Mouse (Mus musculus): ENCODE measurements around the gene Vps52.
"Not testable (repeated sequence)": the region's sequence is repeated elsewhere in the genome, so short reads cannot be mapped to it uniquely, and the experiment has no call there.

Gene Vps52

DNA sequence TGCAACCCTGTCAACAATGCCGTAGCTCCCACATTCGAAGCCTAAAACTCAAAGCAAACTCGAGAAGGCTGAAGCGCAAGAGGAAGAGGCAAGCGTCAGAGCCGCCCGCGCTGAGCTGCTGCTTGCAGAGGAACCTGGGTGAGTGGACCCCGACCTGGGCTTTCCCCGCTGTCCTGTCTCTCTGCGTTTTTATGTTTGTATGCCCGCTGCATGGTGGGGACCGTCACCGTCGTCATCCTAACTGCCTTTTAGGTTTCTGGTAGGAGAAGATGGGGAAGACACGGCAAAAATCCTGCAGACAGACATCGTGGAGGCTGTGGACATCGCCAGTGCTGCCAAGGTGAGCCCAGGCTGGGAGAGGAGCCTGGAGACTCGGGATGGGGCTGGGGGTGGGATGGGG, 14.2 kb upstream of the Vps52 start:
- no peak for DNase-seq (ENCODE audit: extremely low read depth, low read depth)

DNA sequence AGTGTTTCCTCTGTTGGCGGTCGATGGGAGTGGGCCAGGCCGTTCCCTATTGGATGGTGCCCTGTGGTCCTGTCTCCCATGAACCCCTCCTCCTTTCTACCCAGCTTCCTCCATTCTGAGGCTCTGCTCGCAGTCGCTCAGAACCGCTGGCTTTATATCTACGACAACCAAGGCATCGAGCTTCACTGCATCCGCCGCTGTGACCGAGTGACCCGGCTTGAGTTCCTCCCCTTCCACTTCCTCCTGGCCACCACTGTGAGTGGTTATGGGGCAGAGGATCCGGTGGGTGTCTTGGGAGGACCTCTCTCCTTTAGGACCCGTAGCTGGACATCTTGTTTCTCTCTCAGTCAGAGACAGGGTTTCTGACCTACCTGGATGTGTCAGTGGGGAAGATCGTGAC, 12.2 kb upstream of the Vps52 start:
- DNase-seq (ENCODE audit: extremely low read depth, low read depth), result no peak

DNA sequence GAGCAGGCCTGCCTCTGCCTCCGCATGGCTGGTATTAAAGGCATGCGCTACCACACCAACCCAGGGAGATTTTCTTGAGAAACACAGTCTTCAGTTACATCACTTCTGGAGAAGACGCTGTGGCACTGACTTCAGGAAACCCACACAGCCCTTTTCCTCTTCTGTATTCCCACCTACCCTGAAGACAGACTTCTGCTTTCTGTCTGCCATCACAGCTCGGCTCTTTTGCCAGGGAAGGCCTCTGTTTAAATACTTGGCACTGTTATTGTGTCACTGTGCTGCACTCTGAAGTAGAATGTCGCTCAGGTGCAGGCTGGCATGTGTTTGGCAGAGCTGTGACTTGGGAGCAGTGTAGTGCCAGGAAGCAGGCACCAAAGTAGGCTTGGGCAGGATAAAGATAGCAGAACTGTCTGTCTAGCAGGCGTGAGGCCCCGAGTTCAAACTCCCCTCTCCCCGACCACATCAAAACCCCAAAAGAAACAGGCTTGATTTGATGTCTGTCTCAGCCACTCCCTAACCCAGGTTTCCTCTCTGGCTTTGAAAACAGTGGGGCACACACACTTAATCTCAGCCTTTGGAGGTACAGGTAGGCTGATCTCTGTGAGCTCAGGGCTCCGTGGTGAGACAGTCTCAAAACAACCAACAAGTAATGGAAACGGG, 8.1 kb upstream of the Vps52 start:
- DNase-seq (ENCODE audit: extremely low read depth, low read depth), result no peak

DNA sequence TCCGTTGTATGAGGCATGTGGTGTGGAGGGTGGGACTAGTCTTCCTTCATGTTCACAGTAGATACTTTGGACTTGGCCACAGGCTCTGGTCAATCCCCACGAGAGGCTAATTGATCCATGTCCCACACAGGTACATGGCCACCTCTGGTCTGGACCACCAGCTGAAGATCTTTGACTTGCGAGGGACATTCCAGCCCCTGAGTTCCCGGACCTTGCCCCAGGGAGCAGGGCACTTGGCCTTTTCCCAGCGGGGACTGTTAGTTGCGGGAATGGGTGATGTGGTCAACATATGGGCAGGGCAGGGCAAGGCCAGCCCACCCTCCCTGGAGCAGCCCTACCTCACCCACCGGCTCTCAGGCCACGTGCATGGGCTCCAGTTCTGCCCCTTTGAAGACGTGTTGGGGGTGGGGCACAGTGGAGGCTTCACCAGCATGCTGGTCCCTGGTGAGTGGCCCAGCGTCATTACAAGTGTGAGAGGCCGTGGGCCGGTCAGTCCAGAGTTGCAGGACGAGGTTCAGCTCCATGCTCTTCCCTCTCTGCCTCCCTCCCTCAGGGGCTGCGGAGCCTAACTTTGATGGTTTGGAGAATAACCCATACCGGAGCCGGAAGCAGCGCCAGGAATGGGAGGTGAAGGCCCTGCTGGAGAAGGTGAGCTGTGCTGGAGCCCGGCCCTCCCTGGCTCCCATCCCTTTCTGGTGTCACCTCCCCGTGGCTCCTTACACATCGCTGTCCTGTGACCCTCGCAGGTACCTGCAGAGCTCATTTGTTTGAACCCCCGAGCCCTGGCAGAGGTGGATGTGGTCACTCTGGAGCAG, 7.3 kb upstream of the Vps52 start:
- no peak for DNase-seq (ENCODE audit: extremely low read depth, low read depth)

DNA sequence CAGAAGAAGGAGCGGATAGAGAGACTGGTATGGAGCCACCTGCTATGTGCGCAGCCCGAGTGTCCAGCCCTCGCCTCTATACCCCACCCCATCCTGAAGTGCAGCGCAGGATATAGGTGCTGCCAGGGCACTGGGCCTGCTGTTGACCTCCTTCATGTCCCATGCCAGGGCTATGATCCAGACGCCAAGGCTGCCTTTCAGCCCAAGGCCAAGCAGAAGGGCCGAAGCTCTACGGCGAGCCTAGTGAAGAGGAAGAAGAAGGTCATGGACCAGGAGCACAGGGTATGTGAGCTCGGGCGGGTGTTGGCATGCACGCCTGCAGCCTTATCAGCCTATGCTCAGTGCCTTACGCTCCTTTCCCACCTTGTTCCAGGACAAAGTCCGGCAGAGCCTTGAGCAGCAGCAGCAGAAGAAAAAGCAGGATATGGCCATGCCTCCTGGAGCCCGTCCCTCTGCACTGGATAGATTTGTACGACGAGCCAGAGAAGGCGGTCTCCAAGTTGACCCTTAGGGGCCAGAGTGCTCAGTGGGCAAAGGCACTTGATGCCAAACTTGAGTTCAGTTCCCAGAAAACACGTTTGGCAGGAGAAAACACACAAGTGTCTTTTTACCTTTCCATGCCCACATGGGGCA, 6.6 kb upstream of the Vps52 start:
- DNase-seq (ENCODE audit: extremely low read depth, low read depth), result no peak

DNA sequence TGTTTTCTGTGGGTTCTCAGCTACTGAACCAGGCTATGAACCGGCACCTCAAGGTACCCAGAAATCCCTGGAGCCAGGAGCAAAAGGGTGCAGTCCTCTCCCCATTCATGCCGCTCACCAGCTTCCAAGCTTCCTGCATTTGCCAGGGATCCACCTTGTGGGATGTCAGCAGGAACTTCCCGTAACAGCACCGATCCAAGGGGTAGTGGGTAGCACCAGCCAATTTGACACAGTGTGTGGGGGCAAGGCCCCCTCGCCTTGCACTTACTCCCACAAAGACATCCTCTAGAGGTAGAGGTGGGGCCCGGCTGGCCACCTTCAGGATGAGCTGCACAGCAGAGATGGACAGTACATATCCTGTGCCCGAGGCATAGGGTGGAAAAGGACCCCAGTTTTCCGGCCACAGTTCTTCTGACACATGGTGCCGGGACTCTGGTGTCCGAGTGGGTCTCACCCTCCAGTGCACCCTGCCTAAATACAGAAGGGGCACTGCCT, 5.4 kb upstream of the Vps52 start:
- DNase-seq (ENCODE audit: extremely low read depth, low read depth), result no peak

DNA sequence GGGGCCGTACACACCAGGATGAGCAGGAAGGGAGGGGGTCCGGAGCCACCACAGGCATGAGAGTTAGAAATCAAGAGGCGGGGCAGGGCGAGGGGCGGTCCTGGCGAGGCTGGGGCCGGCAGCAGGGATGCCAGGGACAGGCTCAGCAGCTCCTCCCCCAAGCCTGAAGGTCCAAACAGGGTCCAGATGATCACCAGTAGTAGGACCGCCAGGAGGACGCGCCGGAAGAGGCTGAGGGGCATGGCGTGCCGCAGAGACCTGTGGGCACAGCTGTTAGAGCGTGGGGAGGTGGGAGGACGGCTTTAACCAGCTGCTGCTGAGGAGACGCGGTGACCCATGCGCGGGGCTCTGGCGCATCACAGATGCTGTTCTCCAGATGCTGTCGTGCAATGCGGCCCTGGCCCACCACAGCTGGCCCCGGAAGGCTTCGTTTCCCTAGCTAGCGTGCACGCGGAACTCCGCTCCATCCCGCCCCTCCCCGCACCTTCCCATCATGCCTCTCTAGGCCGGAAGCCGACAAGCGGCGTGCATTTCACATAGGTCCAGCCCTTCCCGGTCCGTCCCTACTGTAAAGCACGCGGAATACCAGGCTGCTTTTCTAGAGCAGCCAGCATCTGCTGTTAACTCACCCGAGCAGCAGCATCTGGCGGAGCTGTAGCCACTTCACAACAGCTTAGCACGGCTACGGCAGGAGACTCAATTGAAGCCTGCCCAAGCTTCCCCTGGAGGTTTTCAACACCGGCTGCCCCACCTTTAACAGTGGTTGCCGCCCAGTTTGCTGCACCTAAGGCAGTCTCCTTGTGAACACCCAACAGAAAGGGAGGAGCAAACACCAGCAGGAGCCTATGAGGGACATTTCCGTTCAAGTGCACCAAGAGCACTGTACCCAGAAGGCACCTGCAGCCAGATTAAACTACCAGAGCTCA, 4.3 kb upstream of the Vps52 start, which contains the start of gene B3galt4:
Gene B3galt4 (minus strand): TSS at position 468 of the 926 bp plus-strand sequence.
- peak; percentile 89 for DNase-seq (ENCODE audit: extremely low read depth, low read depth)

DNA sequence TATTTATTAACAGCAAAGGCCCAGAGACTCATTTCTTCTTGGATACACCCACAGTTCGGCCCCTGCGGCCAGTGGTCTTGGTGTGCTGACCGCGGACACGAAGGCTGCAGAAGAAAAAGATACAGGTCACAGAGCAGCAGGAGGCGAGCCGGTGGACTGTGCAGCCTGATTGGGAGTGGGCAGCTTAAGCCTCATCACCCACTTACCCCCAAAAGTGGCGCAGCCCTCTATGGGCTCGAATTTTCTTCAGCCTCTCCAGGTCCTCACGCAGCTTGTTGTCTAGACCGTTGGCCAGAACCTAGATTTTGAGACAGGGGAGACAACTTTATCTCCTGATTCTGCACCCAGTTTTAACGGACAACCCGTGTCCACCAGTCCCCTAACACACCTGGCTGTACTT, 3.6 kb upstream of the Vps52 start:
- not testable (repeated sequence) for DNase-seq (ENCODE audit: extremely low read depth, low read depth)

DNA sequence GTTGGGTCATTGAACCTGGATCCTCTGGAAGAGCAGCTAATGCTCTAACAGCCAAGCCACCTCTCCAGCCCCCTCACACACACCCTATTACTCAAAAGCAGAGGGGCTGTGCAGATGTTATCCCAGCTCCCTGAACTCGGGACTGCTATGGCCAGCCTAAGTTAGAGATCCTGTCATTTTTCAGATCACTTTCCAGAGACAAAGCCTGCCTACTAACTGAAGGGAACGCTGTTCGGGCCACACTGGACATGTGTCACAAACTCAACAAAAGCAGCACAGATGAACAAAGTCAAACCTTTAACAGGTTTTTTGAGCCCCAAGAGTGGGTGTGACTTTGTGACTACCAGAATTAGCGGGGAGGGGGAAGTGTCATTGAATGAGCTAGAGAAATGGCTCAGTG, 2.7 kb upstream of the Vps52 start:
- DNase-seq (ENCODE audit: extremely low read depth, low read depth), result no peak

DNA sequence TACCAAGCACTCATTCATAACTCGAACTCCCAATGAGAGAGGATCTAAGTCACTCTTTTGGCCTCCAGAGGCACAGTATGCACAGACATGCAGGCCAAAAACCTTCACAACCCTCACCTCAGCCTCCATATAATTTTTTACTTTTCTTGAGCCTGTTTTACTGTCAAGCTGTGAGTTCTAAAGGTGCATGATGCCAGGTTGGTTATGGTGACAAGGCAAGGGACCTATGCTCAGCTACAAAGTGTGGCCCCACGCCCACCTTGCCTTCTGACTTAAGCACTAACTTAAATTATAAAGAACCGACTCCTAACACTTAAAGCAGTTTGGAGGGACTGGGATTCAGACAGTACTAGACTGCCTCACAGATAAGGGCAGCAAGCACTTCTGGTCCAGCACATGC, 2.3 kb upstream of the Vps52 start:
- DNase-seq (ENCODE audit: extremely low read depth, low read depth), result no peak

DNA sequence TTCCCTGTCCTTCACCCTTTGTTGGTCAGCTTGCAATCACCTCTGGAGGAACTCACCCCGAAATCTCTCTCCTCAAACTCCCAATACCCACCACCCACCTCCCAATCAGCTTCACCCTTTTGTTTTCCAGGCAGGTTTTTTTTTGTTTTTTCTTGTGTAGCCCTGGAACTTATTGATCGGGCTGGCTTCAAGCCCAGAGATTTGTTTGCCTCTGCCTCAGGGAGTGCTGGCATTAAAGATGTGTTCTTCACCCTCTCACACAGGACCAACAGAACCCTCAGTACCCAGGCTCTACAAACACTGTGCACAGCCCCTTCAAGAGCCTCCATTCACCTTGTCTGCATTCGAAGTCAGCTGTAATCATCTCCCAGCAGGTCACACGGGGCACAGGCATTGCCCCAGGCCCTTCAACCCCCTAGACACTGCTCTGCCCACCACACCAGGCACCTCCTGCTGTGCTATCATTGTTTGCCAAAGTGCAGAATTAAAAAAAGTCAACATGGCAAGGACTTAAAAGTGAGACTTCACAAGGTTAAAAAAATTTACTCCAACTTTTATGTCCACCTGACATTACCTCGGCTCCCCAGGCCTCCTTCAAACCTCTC, 1.5 kb upstream of the Vps52 start:
- DNase-seq (ENCODE audit: extremely low read depth, low read depth), result no peak

DNA sequence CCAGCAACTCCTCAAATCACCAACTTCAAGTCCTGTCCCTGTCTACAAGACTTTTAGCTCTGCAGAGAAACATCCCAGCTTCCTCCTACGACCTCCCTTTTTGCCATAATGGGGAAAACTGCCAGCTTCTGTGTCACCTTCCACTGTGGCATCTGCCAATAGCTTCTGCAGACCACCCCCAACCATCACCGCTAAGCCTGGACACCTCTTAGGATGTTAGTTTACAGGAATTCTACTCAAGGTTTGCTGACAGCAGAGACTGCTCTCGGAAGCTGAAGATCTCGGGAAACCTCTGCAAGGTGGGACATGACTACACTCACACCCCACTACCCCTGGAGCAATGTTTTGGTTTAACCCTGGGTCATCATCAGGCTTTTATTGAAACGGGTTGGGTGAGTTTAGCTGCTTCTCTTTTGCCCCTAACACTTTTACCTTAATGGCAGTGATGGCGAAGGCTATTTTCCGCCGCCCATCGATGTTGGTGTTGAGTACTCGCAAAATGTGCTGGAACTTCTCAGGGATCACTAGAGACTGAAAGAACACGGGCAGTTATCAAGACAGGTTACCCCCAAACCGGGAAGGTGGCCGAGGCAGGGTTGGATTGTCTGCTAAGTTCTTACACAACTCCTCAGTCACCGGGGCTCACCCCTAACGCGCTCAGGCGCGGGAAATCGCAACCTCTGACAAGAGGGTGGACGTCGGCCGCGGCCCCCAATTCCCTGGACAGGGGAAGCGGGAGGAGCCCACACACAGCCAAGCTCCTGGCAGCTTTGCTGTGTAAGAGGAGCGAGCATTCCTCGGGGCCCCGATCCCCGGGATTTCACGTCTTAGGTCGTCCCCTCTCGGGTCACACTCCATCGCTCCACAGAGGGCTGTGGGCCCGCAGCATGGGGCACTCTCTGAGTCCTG, 712 bp upstream of the Vps52 start:
- DNase-seq (ENCODE audit: extremely low read depth, low read depth), result no peak

DNA sequence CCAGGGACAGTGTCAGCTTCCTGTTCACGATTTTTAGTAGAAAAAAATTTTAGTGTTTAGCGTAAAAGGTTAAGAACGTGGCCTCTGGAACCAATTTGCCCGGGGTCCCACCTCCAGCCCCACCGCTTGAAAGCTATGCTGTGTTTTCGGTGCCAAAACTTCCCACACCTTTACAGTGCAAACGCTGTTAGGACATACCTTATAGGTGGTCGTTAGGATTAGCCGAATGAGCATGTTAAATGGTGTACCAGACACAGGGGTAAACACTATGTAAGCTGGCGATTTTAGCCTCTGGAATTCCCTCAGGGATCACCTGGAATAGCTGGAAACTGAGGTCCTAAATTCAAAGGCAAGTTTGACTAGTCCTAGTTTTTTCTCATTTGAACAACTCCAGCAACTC, 724 bp downstream of the Vps52 start:
- DNase-seq (ENCODE audit: extremely low read depth, low read depth), result no peak

DNA sequence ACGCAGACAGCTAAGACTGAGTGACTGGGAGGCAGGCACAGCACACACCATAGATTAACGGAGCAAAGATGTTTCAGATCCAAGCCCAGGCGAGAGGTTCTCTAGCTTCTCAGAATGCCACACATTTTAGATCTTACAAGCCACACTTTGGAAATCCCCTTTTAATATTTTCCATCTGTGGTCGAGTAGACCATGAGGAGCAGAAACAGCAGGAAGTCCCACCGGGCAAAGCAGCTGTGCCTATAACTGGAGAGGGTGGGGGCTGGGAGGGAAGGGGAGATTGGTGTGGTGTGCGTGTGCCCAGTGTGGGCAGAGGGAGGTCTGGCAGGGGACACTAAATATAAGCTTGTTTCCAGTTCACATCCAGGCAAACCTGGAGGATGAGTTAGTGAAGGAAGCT, 1.9 kb downstream of the Vps52 start:
- no peak for DNase-seq (ENCODE audit: extremely low read depth, low read depth)

DNA sequence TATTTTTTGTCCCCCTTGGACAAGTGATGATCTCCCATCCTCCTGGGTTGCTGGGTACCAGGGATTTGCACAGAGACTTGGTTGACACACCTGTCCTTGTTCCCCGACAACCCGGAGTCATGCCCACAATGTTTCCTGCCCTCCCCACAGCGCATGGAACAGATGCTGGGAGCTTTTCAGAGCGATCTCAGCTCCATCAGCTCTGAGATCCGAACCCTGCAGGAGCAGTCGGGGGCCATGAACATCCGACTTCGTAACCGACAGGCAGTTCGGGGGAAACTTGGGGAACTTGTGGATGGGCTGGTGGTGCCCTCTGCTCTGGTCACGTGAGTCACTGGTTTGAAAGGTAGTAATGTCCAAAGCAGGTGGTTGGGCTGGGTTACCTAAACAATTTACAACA, 2.8 kb downstream of the Vps52 start:
- DNase-seq (ENCODE audit: extremely low read depth, low read depth), result no peak

DNA sequence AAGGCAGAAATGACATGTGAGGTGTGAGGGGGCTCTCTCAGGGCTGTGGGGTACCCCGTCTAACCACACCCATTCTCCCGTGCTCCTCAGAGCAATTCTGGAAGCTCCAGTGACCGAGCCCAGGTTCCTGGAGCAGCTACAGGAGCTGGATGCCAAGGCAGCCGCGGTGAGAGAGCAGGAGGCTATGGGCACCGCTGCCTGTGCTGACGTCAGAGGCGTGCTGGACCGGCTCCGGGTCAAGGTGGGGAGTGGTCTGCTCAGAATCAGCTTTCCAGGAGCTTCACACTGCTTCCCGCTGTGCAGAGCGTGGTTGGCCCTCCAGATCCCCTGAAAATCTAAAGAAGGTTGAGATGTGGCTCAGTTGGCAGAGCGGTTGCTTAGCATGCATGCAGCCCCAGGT, 3.5 kb downstream of the Vps52 start:
- DNase-seq (ENCODE audit: extremely low read depth, low read depth), result no peak

DNA sequence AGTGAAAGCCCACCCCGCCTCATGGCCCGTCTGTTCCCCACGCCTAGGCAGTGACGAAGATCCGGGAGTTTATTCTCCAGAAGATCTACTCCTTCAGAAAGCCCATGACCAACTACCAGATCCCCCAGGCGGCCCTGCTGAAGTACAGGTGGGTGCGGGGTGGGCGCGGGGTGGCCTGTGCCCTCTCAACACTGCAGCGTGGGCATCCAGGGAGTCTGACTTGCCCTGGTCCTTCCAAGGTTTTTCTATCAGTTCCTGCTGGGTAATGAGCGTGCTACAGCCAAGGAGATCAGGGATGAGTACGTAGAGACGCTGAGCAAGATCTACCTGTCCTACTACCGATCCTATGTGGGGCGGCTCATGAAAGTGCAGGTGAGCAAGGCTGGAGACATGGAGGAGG, 4.3 kb downstream of the Vps52 start:
- no peak for DNase-seq (ENCODE audit: extremely low read depth, low read depth)

DNA sequence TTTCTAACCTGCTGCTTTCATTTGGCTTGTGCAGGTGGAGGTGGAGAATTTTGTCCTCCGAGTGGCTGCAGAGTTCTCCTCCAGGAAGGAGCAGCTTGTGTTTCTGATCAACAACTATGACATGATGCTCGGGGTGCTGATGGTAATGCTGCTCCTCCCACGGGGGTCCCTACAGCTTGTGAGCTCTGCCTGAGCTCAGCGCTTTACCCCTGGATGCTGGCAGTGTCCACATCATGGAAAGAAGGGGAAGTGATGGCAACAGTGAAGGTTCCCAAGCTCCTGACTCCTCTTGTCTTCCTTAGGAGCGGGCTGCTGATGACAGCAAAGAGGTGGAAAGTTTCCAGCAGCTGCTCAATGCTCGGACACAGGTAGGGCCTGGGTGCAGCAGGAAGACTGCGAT, 7.3 kb downstream of the Vps52 start:
- no peak for DNase-seq (ENCODE audit: extremely low read depth, low read depth)

DNA sequence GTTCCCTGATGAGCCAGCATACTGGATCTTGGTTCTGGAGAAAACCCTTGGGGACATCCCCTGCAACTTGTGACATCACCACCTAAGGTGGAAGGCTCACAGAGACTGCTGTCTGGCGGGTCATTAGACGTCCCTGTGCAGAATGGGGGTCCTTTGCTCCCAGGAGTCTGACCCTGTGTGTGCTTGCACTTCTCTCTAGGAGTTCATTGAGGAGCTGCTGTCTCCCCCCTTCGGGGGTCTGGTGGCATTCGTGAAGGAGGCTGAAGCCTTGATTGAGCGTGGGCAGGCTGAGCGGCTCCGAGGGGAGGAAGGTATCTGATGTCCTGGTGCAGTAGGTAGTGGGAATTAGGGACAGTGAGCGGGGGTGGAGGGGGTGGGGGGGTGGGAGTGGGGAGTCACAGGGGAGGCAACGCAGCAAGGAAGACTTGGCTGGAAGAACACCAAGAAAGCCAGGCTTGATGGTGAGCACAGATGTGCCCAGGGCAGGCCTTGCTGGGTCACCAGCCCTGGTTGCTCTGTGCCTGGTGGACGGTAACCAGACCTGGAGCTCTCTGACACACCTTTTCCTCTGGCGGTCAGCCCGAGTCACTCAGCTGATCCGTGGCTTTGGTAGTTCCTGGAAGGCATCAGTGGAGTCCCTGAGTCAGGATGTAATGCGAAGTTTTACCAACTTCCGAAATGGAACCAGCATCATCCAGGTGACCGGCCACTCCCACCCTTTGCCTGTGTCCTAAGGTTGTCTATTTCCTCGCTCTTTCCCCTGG, 9.7 kb downstream of the Vps52 start:
- no peak for DNase-seq (ENCODE audit: extremely low read depth, low read depth)
